Mouse (Mus musculus) hindbrain, embryonic 11.5 days (tissue): Measurements from ENCODE around the gene Gprc5b. TPM values are rescaled to one million over a fixed set of nuclear protein-coding genes. Genes with fewer than 3 reads are reported as not detected.

Experiments
- ATAC-seq: fragments of 200-750 bp; cut with Nextera tagmentation; 2 replicates; pipeline ENCODE4 v1.8.0; 2017; ENCODE audit warnings: mild to moderate bottlenecking, moderate TSS enrichment, moderate library complexity; ENCODE audit not compliant: low FRiP score
- DNase-seq: peaks from one replicate; pipeline ENCODE4 v3.0.0-alpha.2; 2015; ENCODE audit warnings: low spot score
- H3K27ac ChIP-seq: fragments of 300-500 bp; sonication (generic); 2 replicates; pipeline ENCODE4 v1.5.1; 2014; ENCODE audit warnings: mild to moderate bottlenecking, low read depth, low read length
- H3K27me3 ChIP-seq: fragments of 300-500 bp; sonication (generic); 2 replicates; pipeline ENCODE4 v1.6.1; 2014; ENCODE audit warnings: mild to moderate bottlenecking, low read length, moderate library complexity, mixed read lengths; ENCODE audit not compliant: control insufficient read depth, insufficient read depth
- H3K36me3 ChIP-seq: fragments of 300-500 bp; sonication (generic); 2 replicates; pipeline ENCODE4 v1.6.1; 2014; ENCODE audit warnings: mild to moderate bottlenecking, low read length, moderate library complexity, mixed read lengths; ENCODE audit not compliant: control insufficient read depth, insufficient read depth
- H3K4me1 ChIP-seq: fragments of 300-500 bp; sonication (generic); replicated peaks from 2 replicates; pipeline ENCODE4 v1.6.1; 2014; ENCODE audit warnings: low read length, mixed read lengths; ENCODE audit not compliant: control insufficient read depth, insufficient read depth
- H3K4me2 ChIP-seq: fragments of 300-500 bp; sonication (generic); replicated peaks from 2 replicates; pipeline ENCODE4 v1.6.1; 2014; ENCODE audit warnings: mild to moderate bottlenecking, low read depth, low read length
- H3K4me3 ChIP-seq: fragments of 300-500 bp; sonication (generic); 2 replicates; pipeline ENCODE4 v1.5.1; 2014; ENCODE audit warnings: low read depth, low read length
- H3K9ac ChIP-seq: fragments of 300-500 bp; sonication (generic); 2 replicates; pipeline ENCODE4 v1.6.1; 2014; ENCODE audit warnings: low read depth, low read length
- H3K9me3 ChIP-seq: fragments of 300-500 bp; sonication (generic); 2 replicates; pipeline ENCODE4 v1.6.1; 2016; ENCODE audit warnings: low read length; ENCODE audit not compliant: control insufficient read depth
- WGBS: fragments of 180-500 bp; shearing (Covaris S2); extraction: QIAGEN DNeasy Blood & Tissue Kit; methylation state at CpG from one replicate; pipeline ENCODE4 v1.1.7; 2014; 5-methylcytosine and 5-hydroxymethylcytosine counted together
- polyA plus RNA-seq: library from polyadenylated mRNA; unstranded; fragments of >200 nt; fragmentation: Nextera tagmentation; extraction: Ambion mirVana; gene quantifications from 2 replicates; pipeline ENCODE4 v1.2.1, GENCODE M21; 2014

Gene Gprc5b
- polyA plus RNA-seq, 1 experiment from 2014 or later, result 30.3 TPM

- Histone ChIP-seq H3K9ac (no peak overlapping the region), H3K4me1 (no peaks in the 10 kb centered on the region), H3K27me3 (no peaks in the 10 kb centered on the region), H3K36me3 (no peaks in the 10 kb centered on the region), H3K4me2 (no peak overlapping the region), H3K9me3 (no peaks in the 10 kb centered on the region), H3K4me3 (no peak overlapping the region), H3K27ac (no peak overlapping the region)
- 18% methylated on average over 4 of the region's 4 CpGs for WGBS
- DNase-seq, result no peak
- ATAC-seq, result no peak
Measured at GRCm38 (mm10) chr7:118936844-118937243, 58.2 kb downstream of the Gprc5b start.

DNA sequence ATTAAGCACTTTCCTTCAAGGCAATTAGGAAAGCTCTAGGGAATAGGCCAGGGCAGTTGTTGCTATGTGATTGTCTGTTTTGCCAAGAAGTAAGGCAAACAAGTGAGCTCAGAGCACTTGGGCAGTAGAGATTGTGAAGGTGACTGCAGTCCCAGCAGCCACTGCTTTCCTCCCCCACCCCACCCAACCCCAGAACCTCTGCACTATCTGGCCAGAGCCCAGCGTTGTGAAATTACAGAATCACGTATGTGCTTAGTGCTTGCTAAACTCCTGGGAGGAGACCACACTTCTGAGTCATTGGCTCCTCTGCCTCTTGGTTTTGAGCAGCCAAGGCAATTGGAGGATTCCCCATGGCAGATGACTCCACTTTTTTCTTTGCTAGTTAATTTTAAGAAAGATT is 59.7 kb downstream of the Gprc5b start:
- H3K4me1 ChIP-seq, result no peaks in the 10 kb centered on the region

DNA sequence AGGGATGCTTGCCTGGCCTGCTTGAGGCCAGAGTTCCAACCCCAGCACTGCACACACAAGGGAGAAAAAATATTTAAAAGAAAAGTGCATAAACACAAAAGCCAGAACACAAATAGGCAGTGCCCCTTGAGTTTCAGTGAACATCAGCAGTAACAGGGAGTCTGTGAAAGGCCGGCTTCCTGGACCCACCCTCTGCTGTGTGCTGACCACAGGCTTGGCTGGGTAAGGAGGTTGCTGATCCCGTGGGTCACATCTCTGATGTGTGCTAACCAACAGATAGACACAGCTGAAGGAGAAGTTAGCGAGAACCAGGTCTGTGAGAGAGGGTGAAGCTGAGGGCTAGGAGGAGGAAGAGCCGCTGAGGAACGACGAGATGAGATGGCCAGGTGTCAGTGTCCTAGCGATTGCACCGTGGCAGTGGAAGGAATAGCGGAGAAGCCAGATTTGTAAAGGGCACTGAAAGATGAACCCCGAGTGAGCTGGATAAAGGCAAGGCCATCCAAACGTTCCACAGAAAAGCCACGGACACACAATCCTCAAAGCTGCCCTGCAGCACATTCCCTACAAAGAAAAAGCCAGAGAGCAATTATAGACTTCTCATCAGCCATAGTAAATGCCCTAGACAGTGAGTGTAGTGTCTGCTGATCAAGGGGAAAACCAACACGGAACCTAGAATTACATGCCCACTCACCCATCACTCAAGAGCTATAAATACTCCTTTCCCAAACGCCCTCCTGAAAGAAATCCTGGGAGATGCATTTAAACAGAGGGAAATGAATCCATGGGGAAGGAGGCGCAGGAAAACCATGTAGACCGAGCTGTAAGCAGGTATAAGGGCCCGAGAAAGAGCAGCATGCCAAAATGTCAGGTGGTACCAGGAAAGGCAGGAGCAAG is 63.3 kb downstream of the Gprc5b start:
- 90% methylated on average over 17 of the region's 17 CpGs for WGBS
- Histone ChIP-seq H3K4me1 (no peaks in the 10 kb centered on the region), H3K9ac (no peak overlapping the region), H3K4me2 (no peak overlapping the region), H3K36me3 (no peaks in the 10 kb centered on the region), H3K4me3 (no peak overlapping the region), H3K9me3 (no peaks in the 10 kb centered on the region), H3K27ac (no peak overlapping the region), H3K27me3 (no peaks in the 10 kb centered on the region)
- no peak for ATAC-seq
- no peak for DNase-seq

More for the DNA sequence above, 59.7 kb downstream of the Gprc5b start:
- ATAC-seq (no peak), DNase-seq (no peak)
- H3K9me3 ChIP-seq, result no peaks in the 10 kb centered on the region
- H3K4me2 ChIP-seq, result no peak overlapping the region
- H3K27me3 ChIP-seq, result no peaks in the 10 kb centered on the region
- H3K4me3 ChIP-seq, result no peak overlapping the region
- H3K27ac ChIP-seq, result no peak overlapping the region
- 94% methylated on average over 2 of the region's 2 CpGs for WGBS
- no peak overlapping the region for H3K9ac ChIP-seq
- H3K36me3 ChIP-seq, result no peaks in the 10 kb centered on the region

DNA sequence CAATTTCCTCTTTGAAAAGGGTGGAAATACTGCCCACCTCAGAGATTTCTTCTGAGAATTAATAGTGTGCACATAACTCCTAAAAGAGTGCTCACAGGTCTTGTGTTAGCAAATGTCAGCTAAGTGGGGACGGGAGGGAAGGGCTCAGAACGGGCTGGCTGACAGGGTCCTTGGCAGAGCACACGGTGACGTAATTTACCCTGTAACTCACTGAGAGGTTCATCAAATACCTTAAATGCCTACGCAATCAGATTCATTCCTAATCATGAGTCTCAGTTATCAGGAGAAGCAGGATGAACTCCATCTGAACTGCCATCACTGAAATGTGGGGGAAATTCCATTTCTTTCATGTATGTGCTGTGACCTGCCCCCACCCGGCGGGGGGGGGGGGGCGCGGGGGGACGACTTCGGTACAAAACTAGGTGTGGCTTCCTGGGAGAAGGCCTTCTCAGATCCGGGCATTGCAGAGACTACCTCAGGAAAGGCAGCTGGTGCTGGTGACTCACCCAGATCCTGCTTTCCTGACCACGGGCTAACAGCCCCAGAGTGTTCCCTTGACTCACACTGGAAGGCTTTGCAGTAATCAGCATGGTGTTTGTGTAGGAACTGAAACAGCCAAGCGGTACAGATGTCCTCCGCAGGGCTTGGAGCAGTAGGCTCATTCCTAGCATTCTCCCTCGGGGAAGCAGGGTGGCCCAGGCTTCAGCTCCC is 65.3 kb downstream of the Gprc5b start:
- ATAC-seq (no peak), DNase-seq (no peak)
- no peaks in the 10 kb centered on the region for H3K9me3 ChIP-seq
- H3K36me3 ChIP-seq, result no peaks in the 10 kb centered on the region
- no peaks in the 10 kb centered on the region for H3K4me1 ChIP-seq
- no peak overlapping the region for H3K27ac ChIP-seq
- 41% methylated on average over 16 of the region's 16 CpGs for WGBS
- no peaks in the 10 kb centered on the region for H3K27me3 ChIP-seq
- no peak overlapping the region for H3K9ac ChIP-seq
- no peak overlapping the region for H3K4me3 ChIP-seq
- H3K4me2 ChIP-seq, result no peak overlapping the region

GRCm38 (mm10) chr7:118928916-118929315 is 66.1 kb downstream of the Gprc5b start:
- no peaks in the 10 kb centered on the region for H3K27me3 ChIP-seq
- H3K27ac ChIP-seq, result no peak overlapping the region
- H3K9ac ChIP-seq, result no peak overlapping the region
- WGBS, result 60% methylated on average over 8 of the region's 8 CpGs
- H3K4me3 ChIP-seq, result no peak overlapping the region
- no peak for ATAC-seq
- DNase-seq, result no peak
- no peak overlapping the region for H3K4me2 ChIP-seq
- H3K36me3 ChIP-seq, result no peaks in the 10 kb centered on the region
- no peaks in the 10 kb centered on the region for H3K9me3 ChIP-seq
- no peaks in the 10 kb centered on the region for H3K4me1 ChIP-seq

DNA sequence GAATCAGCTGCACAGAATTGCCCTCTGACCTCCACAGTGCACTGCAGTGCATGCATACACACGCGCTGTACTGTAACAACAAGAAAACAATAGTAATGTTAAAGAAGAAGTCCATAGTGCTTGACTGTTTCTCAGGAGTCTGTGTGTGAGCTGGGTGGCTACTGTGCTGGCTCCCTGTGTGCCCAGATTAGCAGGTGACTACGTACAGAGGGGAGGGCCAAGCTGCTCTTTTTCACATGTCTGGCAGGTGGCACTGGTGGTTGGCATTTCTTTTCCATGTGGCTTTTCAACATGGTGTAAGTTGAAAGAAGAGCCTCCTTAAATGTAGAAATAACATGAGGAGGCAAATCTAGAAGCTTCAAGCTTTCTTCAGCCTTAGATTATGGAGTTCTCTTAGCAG is 66.7 kb downstream of the Gprc5b start:
- H3K9me3 ChIP-seq, result no peaks in the 10 kb centered on the region
- H3K4me1 ChIP-seq, result no peaks in the 10 kb centered on the region
- no peak overlapping the region for H3K9ac ChIP-seq
- ATAC-seq, result no peak
- no peak overlapping the region for H3K27ac ChIP-seq
- no peak for DNase-seq
- no peak overlapping the region for H3K4me3 ChIP-seq
- no peaks in the 10 kb centered on the region for H3K27me3 ChIP-seq
- no peaks in the 10 kb centered on the region for H3K36me3 ChIP-seq
- H3K4me2 ChIP-seq, result no peak overlapping the region
- 86% methylated on average over 3 of the region's 3 CpGs for WGBS

- H3K9ac ChIP-seq, result no peak overlapping the region
- H3K4me3 ChIP-seq, result no peak overlapping the region
- H3K36me3 ChIP-seq, result no peaks in the 10 kb centered on the region
- DNase-seq (no peak), ATAC-seq (no peak)
- H3K9me3 ChIP-seq, result no peaks in the 10 kb centered on the region
- no peak overlapping the region for H3K27ac ChIP-seq
- H3K27me3 ChIP-seq, result no peaks in the 10 kb centered on the region
- WGBS, result 97% methylated on average over 2 of the region's 2 CpGs
- no peaks in the 10 kb centered on the region for H3K4me1 ChIP-seq
- no peak overlapping the region for H3K4me2 ChIP-seq
Measured at GRCm38 (mm10) chr7:118927279-118927678, 67.7 kb downstream of the Gprc5b start.

DNA sequence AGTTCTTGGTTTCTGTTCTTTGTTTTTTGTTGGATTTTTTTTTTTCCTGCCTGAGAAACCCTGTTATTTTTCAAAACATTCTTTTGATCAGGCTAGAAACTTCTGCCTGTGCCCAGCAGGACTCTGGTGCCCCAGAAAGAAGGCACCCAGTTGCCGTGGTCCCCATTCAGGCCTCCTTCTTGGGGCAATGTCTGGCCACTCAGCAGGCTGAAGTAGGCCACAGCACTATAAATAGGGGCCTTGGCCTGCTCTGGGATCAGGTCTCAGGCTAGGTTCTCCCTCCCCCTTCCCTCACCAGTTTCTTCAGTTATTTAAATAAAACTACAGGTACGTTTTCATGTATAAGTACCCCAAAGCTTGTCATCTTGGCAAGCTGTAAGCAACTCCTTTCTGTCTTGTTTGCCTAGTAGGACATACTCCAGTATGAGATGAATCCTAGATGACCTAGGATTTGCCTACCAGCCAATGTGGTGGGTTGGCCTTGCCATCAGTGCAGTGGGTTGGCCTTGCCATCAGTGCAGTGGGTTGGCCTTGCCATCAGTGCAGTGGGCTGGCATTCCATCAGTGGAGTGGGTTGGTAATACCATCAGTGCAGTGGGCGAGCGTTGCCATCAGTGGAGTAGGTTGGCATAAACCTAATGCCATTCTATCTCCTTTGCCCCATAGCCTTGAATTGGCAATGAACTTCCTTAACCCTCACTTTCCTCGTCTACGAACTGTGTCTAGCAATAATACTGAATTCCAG is 68.3 kb downstream of the Gprc5b start:
- Histone ChIP-seq H3K27ac (no peak overlapping the region), H3K4me2 (no peak overlapping the region), H3K27me3 (no peaks in the 10 kb centered on the region), H3K36me3 (no peaks in the 10 kb centered on the region), H3K9me3 (no peaks in the 10 kb centered on the region), H3K9ac (no peak overlapping the region), H3K4me1 (no peaks in the 10 kb centered on the region), H3K4me3 (no peak overlapping the region)
- 84% methylated on average over 6 of the region's 6 CpGs for WGBS
- no peak for ATAC-seq
- DNase-seq, result no peak
